Comparison of ENCODE assay signal across 19 mouse cellular contexts in genomic region chr15:34741488-34741887, GRCm38 (mm10).
DNase-seq lines count a peak whose midpoint lies in the region; ATAC-seq and TF ChIP-seq lines count a peak whose summit lies in the region.
"Had no signal": no experiment of that assay in that cellular context is flagged by ENCODE, and none has a peak within 500 bp of the region (broad histone marks: within the 10 kb centered on the region; RNA-seq: fewer than 3 reads in every experiment).

No protein-coding gene starts in this region.

- no peak overlapping the region for H3K27ac ChIP-seq in embryonic facial prominence, embryonic 10.5 days (replicated peaks)
- H3K27ac ChIP-seq in embryonic facial prominence, embryonic 13.5 days = peak overlapping the region; percentile 65
- H3K27ac ChIP-seq in limb, embryonic 10.5 days = peak overlapping the region; percentile 61; the same call in 1 of the 2 replicates
- H3K27ac ChIP-seq in forebrain, postnatal 0 days (ENCODE audit: low read depth, low read length) = no peak overlapping the region
- H3K27ac ChIP-seq: forebrain, embryonic 12.5 days; heart, embryonic 10.5 days; hindbrain, embryonic 12.5 days had no signal

- H3K9me3 ChIP-seq in embryonic facial prominence, embryonic 10.5 days = no peaks in the 10 kb centered on the region
- no peaks in the 10 kb centered on the region for H3K9me3 ChIP-seq in embryonic facial prominence, embryonic 13.5 days
- no peaks in the 10 kb centered on the region for H3K9me3 ChIP-seq in limb, embryonic 10.5 days (replicated peaks)
- H3K9me3 ChIP-seq in forebrain, postnatal 0 days (ENCODE audit: low read length) = no peaks in the 10 kb centered on the region
- H3K9me3 ChIP-seq: forebrain, embryonic 12.5 days; heart, embryonic 10.5 days; hindbrain, embryonic 12.5 days had no signal

- no peaks in the 10 kb centered on the region for H3K36me3 ChIP-seq in embryonic facial prominence, embryonic 10.5 days (replicated peaks)
- no peaks in the 10 kb centered on the region for H3K36me3 ChIP-seq in embryonic facial prominence, embryonic 13.5 days
- no peaks in the 10 kb centered on the region for H3K36me3 ChIP-seq in limb, embryonic 10.5 days
- no peaks in the 10 kb centered on the region for H3K36me3 ChIP-seq in forebrain, postnatal 0 days (ENCODE audit: insufficient read depth)
- H3K36me3 ChIP-seq: forebrain, embryonic 12.5 days; heart, embryonic 10.5 days; hindbrain, embryonic 12.5 days had no signal

- no peaks in the 10 kb centered on the region for H3K27me3 ChIP-seq in embryonic facial prominence, embryonic 10.5 days (replicated peaks; ENCODE audit: low read depth, poor library complexity, severe bottlenecking)
- no peaks in the 10 kb centered on the region for H3K27me3 ChIP-seq in embryonic facial prominence, embryonic 13.5 days
- H3K27me3 ChIP-seq in limb, embryonic 10.5 days (ENCODE audit: low read depth, poor library complexity, severe bottlenecking) = no peaks in the 10 kb centered on the region
- no peaks in the 10 kb centered on the region for H3K27me3 ChIP-seq in forebrain, postnatal 0 days (ENCODE audit: insufficient read depth, low read length)
- H3K27me3 ChIP-seq: forebrain, embryonic 12.5 days; hindbrain, embryonic 12.5 days had no signal

- no peak for TF ChIP-seq CTCF in forebrain, postnatal 0 days (IDR thresholded peaks at IDR 0.05; ENCODE audit: low read depth)

- no peak overlapping the region for H3K9ac ChIP-seq in embryonic facial prominence, embryonic 13.5 days
- no peak overlapping the region for H3K9ac ChIP-seq in forebrain, postnatal 0 days
- H3K9ac ChIP-seq: forebrain, embryonic 12.5 days; hindbrain, embryonic 12.5 days had no signal

- WGBS in embryonic facial prominence, embryonic 10.5 days = 60% methylated on average over 4 of the region's 4 CpGs
- 42% methylated on average over 4 of the region's 4 CpGs for WGBS in embryonic facial prominence, embryonic 13.5 days
- WGBS in limb, embryonic 10.5 days = 52% methylated on average over 4 of the region's 4 CpGs
- WGBS in forebrain, postnatal 0 days = 89% methylated on average over 4 of the region's 4 CpGs

- peak; percentile 26 for DNase-seq in embryonic facial prominence, embryonic 10.5 days (ENCODE audit: low spot score)
- DNase-seq in limb, embryonic 10.5 days (ENCODE audit: low spot score) = no peak
- no peak for DNase-seq in forebrain, postnatal 0 days
- DNase-seq in liver = no peak
- DNase-seq: adrenal gland, postnatal 10 days; cerebellum, adult 11 months; cerebellum, adult 8-10 months; cerebellum, postnatal 25 days; gastrocnemius, postnatal 36 days; heart, adult 18-20 months; heart, postnatal 10 days; heart, postnatal 4 days had no signal

- H3K4me3 ChIP-seq in embryonic facial prominence, embryonic 10.5 days = no peak overlapping the region
- no peak overlapping the region for H3K4me3 ChIP-seq in embryonic facial prominence, embryonic 13.5 days
- H3K4me3 ChIP-seq in limb, embryonic 10.5 days = no peak overlapping the region
- no peak overlapping the region for H3K4me3 ChIP-seq in forebrain, postnatal 0 days (ENCODE audit: low read depth, low read length)
- H3K4me3 ChIP-seq: forebrain, embryonic 12.5 days; heart, embryonic 10.5 days; hindbrain, embryonic 12.5 days had no signal

- peaks cover 3% of the 10 kb centered on the region for H3K4me1 ChIP-seq in embryonic facial prominence, embryonic 10.5 days
- peaks cover 25% of the 10 kb centered on the region for H3K4me1 ChIP-seq in embryonic facial prominence, embryonic 13.5 days
- peaks cover 18% of the 10 kb centered on the region for H3K4me1 ChIP-seq in limb, embryonic 10.5 days
- H3K4me1 ChIP-seq in forebrain, postnatal 0 days (ENCODE audit: insufficient read depth) = no peaks in the 10 kb centered on the region
- H3K4me1 ChIP-seq: forebrain, embryonic 12.5 days; heart, embryonic 10.5 days; hindbrain, embryonic 12.5 days had no signal

- no peak overlapping the region for H3K4me2 ChIP-seq in embryonic facial prominence, embryonic 13.5 days
- no peak overlapping the region for H3K4me2 ChIP-seq in forebrain, postnatal 0 days (ENCODE audit: low read depth)
- H3K4me2 ChIP-seq: forebrain, embryonic 12.5 days; hindbrain, embryonic 12.5 days had no signal

- no peak for ATAC-seq in embryonic facial prominence, embryonic 13.5 days (ENCODE audit: insufficient number of reproducible peaks, insufficient read depth, low FRiP score, low TSS enrichment, low read depth)
- no peak for ATAC-seq in megakaryocyte, adult 5-6 weeks (ENCODE audit: poor library complexity, severe bottlenecking)
- no peak for ATAC-seq in forebrain, postnatal 0 days
- ATAC-seq: hindbrain, embryonic 16.5 days; inflammation-experienced regulatory T-cells, adult 6 months had no signal

Comparison
In these comparisons a context has a peak if more than half of its experiments do, and no peak if none do; other contexts are left out.
1. H3K27ac ChIP-seq: peak in embryonic facial prominence, embryonic 13.5 days (single experiment) and limb, embryonic 10.5 days (single experiment); none in embryonic facial prominence, embryonic 10.5 days (single experiment) and forebrain, postnatal 0 days (single experiment).